Mouse (Mus musculus) C2C12 (cell line): ENCODE results near the gene Satb2. TPM values are rescaled to one million over a fixed set of nuclear protein-coding genes. Genes with fewer than 3 reads are reported as not detected.
A peak's percentile ranks its signal among the peaks of the same experiment; 100 is the strongest.

Experiments used
- H3K27me3 ChIP-seq: one replicate; pipeline ENCODE4 v1.6.1; 2011; ENCODE audit not compliant: control insufficient read depth, insufficient read depth, insufficient read length
- H3K36me3 ChIP-seq: one replicate; pipeline ENCODE4 v1.6.1; 2011; ENCODE audit not compliant: control insufficient read depth, insufficient read depth
- H3K4me3 ChIP-seq: one replicate; pipeline ENCODE4 v1.5.1; 2011; ENCODE audit warnings: mild to moderate bottlenecking, control low read depth; ENCODE audit not compliant: poor library complexity, insufficient read depth, severe bottlenecking
- H3K79me2 ChIP-seq: one replicate; pipeline ENCODE4 v1.6.1; 2011; ENCODE audit not compliant: control insufficient read depth, insufficient read depth
- H3K79me3 ChIP-seq: one replicate; pipeline ENCODE4 v1.6.1; 2011; ENCODE audit warnings: low read depth, control low read depth
- H3ac ChIP-seq: one replicate; pipeline ENCODE3; 2011; ENCODE audit warnings: low read depth; ENCODE audit not compliant: control insufficient read depth, insufficient read length
- CEBPB ChIP-seq: IDR thresholded peaks from one replicate; pipeline ENCODE4 v1.6.1; 2011; ENCODE audit warnings: low read depth, mild to moderate bottlenecking, control low read depth, moderate library complexity
- CTCF ChIP-seq: IDR thresholded peaks from one replicate; pipeline ENCODE4 v1.5.1; 2011; ENCODE audit not compliant: control insufficient read depth, insufficient read depth, insufficient read length
- FOSL1 ChIP-seq: IDR thresholded peaks from one replicate; pipeline ENCODE4 v1.8.0; 2011; ENCODE audit warnings: mild to moderate bottlenecking, low read length; ENCODE audit not compliant: poor library complexity, insufficient read depth, severe bottlenecking
- MAX ChIP-seq: IDR thresholded peaks from one replicate; pipeline ENCODE4 v1.6.1; 2011; ENCODE audit warnings: mild to moderate bottlenecking, control low read depth
- MYOD1 ChIP-seq: IDR thresholded peaks from one replicate; pipeline ENCODE4 v1.6.1; 2011; ENCODE audit warnings: low read depth; ENCODE audit not compliant: control insufficient read depth, insufficient read length
- MYOG ChIP-seq: IDR thresholded peaks from one replicate; pipeline ENCODE4 v1.6.1; 2011; ENCODE audit not compliant: control insufficient read depth, insufficient read length; ENCODE audit errors: extremely low read depth
- USF1 ChIP-seq: IDR thresholded peaks from one replicate; pipeline ENCODE4 v1.6.1; 2011; ENCODE audit warnings: low read depth, mild to moderate bottlenecking, control low read depth, moderate library complexity
- polyA plus RNA-seq: library from polyadenylated mRNA; unstranded; fragments of >200 nt; fragmentation: generic; extraction: Trizol; gene quantifications from one replicate; pipeline ENCODE4 v1.2.1, GENCODE M21; 2012; ENCODE audit warnings: missing spikeins

Gene Satb2
- polyA plus RNA-seq, 1 experiment: 2.7 TPM

DNA sequence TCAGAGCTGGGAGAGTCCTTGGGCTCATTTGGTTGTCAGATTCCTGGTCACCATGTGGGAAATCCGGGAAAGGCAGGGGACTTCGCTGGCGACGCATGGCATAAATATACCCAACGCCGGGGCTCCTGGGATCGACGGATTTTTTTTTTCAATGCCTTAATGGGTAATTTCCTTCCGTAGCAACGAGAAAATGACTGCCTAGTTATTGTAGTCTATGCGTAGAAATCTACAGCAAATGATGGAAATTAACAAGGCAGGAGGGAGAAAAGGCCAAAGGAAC lies 1.7 kb downstream of the Satb2 start:
- H3K36me3 ChIP-seq: no peaks in the 10 kb centered on the region
- H3ac ChIP-seq: no peak overlapping the region
- TF ChIP-seq FOSL1 (no peak), MAX (no peak), CEBPB (no peak), CTCF (no peak), MYOD1 (no peak), USF1 (no peak), MYOG (no peak)
- no peaks in the 10 kb centered on the region for H3K79me3 ChIP-seq
- H3K79me2 ChIP-seq: no peaks in the 10 kb centered on the region
- H3K4me3 ChIP-seq: no peak overlapping the region
- no peaks in the 10 kb centered on the region for H3K27me3 ChIP-seq

DNA sequence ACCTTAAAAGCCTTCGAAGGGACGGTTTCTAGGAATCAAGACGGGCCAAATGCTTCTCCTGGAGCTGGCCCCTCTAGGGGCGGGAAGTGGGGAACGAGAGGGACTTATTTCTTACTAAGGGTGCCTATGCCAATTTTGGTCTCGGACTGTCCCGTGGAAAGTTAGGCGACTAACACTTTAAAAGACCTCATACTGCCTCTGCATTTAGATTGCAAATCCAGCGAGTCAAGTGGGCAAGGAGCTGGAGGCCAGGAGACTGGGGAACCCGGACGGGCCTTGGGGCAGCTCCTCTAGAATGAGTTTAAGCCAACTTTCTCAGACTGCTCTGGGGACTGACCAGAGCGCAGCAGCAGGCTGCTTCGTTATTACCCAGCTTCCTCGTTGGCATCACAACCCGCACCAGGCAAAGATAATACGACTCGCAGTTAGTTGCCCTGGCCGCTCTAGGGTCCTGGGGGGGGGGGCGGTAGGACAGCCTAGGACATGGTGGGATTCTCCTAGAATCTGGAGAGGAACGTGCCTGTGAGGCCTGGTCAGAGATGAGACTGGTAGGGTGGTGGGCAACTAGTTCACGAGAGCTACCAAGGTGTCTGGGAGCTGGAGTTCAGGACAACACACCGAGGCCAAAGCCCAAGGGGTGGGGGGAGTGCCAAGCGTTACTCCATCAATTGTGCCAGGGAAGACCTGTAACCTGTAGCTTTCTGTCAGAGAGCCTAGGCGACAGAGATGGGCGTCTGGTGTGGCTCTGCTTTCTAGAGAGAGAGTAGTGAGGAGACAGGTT lies 2.2 kb downstream of the Satb2 start:
- no peak overlapping the region for H3ac ChIP-seq
- no peaks in the 10 kb centered on the region for H3K27me3 ChIP-seq
- TF ChIP-seq USF1 (no peak), MAX (no peak), MYOD1 (no peak), MYOG (no peak)
- H3K79me3 ChIP-seq: peaks cover under 1% of the 10 kb centered on the region
- H3K36me3 ChIP-seq: no peaks in the 10 kb centered on the region
- peaks cover 3% of the 10 kb centered on the region for H3K79me2 ChIP-seq
- H3K4me3 ChIP-seq: no peak overlapping the region

DNA sequence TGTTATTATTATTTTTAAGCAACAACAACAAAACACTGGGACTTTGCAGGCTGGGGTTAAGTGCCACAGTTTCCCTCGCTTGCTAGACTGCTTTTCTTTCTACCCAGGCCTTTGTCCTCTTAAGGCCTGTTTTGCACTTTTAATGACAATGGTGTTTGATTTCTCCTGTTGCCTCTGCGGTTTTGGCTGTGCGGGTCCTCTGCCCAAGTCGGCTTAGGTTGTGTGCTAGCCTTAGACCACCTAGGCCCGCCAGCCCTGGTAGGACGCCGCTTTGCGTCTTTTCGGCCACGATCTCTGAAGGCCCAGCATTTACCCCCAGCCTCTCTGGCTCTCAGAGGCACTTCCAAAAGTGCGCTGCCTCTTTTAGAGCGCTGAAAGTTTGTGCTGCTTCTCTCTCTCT lies 2.9 kb downstream of the Satb2 start:
- H3ac ChIP-seq: no peak overlapping the region
- H3K79me3 ChIP-seq: peaks cover 6% of the 10 kb centered on the region
- no peak overlapping the region for H3K4me3 ChIP-seq
- H3K79me2 ChIP-seq: peaks cover 10% of the 10 kb centered on the region
- no peaks in the 10 kb centered on the region for H3K36me3 ChIP-seq
- TF ChIP-seq CTCF (no peak), MAX (no peak), USF1 (no peak), MYOD1 (no peak), MYOG (no peak), CEBPB (no peak), FOSL1 (no peak)
- H3K27me3 ChIP-seq: no peaks in the 10 kb centered on the region

GRCm38 (mm10) chr1:56974187-56974586 lies 4.3 kb downstream of the Satb2 start:
- peaks cover 18% of the 10 kb centered on the region for H3K79me3 ChIP-seq
- peaks cover 2% of the 10 kb centered on the region for H3K36me3 ChIP-seq
- H3K4me3 ChIP-seq: peak overlapping the region; percentile 61
- no peak for TF ChIP-seq MYOG
- TF ChIP-seq MYOD1: no peak
- no peak for TF ChIP-seq FOSL1
- TF ChIP-seq USF1: no peak
- TF ChIP-seq MAX: no peak
- no peak for TF ChIP-seq CEBPB
- no peak for TF ChIP-seq CTCF
- H3K79me2 ChIP-seq: peaks cover 24% of the 10 kb centered on the region
- no peaks in the 10 kb centered on the region for H3K27me3 ChIP-seq
- H3ac ChIP-seq: no peak overlapping the region

GRCm38 (mm10) chr1:56973593-56973950 lies 4.9 kb downstream of the Satb2 start:
- no peaks in the 10 kb centered on the region for H3K27me3 ChIP-seq

More at GRCm38 (mm10) chr1:56973593-56973950, 4.9 kb downstream of the Satb2 start:
- Histone ChIP-seq H3ac (peak overlapping the region; percentile 69), H3K36me3 (peaks cover 8% of the 10 kb centered on the region), H3K79me3 (peaks cover 23% of the 10 kb centered on the region), H3K79me2 (peaks cover 30% of the 10 kb centered on the region), H3K4me3 (peak overlapping the region; percentile 61)
- no peak for TF ChIP-seq MYOD1
- TF ChIP-seq FOSL1: no peak
- no peak for TF ChIP-seq MAX
- no peak for TF ChIP-seq CTCF
- TF ChIP-seq MYOG: no peak
- no peak for TF ChIP-seq USF1
- no peak for TF ChIP-seq CEBPB
